Mouse (Mus musculus) brain, embryonic 14.5 days (tissue): ENCODE measurements around the gene Aebp2.

Experiments used
- CTCF ChIP-seq: fragments of 200-500 bp; IDR thresholded peaks from 2 replicates; pipeline ENCODE4 v1.5.1; 2012; ENCODE audit warnings: inconsistent platforms, mild to moderate bottlenecking, moderate library complexity, borderline replicate concordance; ENCODE audit not compliant: insufficient read depth, insufficient read length; ENCODE audit errors: extremely low read depth
- POLR2A ChIP-seq: fragments of 200-500 bp; IDR thresholded peaks from 2 replicates; pipeline ENCODE4 v1.6.1; 2012; ENCODE audit warnings: mild to moderate bottlenecking, inconsistent platforms, borderline replicate concordance; ENCODE audit not compliant: poor library complexity, insufficient read depth, insufficient read length, severe bottlenecking; ENCODE audit errors: extremely low read depth

DNA sequence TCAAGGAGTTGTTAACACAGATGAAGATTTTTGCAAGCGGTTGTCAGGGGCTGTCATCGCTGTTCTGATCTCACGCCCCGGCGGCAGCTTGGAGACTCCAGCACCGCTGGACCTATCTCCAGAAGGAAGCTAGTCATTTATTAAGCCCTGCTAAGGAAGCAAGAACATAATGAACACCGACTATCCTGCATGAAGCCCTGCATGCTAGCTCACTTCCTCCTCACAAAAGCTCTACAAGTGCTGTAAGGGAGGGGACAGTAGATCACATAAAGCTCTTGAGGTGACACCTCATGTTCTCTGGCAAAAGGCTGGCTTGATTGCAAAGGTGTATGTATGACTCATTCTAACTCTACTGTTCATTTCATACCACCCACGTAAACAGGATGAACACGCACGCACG lies 7.8 kb upstream of the Aebp2 start:
- TF ChIP-seq CTCF: no peak
- no peak for TF ChIP-seq POLR2A
